Mouse (Mus musculus) liver, embryonic 16.5 days (tissue): ENCODE measurements around the gene Fam102b. TPM values are rescaled to one million over a fixed set of nuclear protein-coding genes. Genes with fewer than 3 reads are reported as not detected.
A peak's percentile ranks its signal among the peaks of the same experiment; 100 is the strongest.

ENCODE experiments used
- ATAC-seq: fragments of 200-750 bp; cut with Nextera tagmentation; 2 replicates; pipeline ENCODE4 v1.8.0; 2017; ENCODE audit warnings: low read depth, mild to moderate bottlenecking, moderate number of reproducible peaks, moderate library complexity
- H3K27ac ChIP-seq: fragments of 300-500 bp; sonication (generic); 2 replicates; pipeline ENCODE4 v1.5.1; 2014; ENCODE audit warnings: mild to moderate bottlenecking, low read length
- H3K27me3 ChIP-seq: fragments of 300-500 bp; sonication (generic); 2 replicates; pipeline ENCODE4 v1.6.1; 2014; ENCODE audit warnings: low read depth, low read length, mixed read lengths; ENCODE audit not compliant: control insufficient read depth, insufficient read depth
- H3K36me3 ChIP-seq: fragments of 300-500 bp; sonication (generic); 2 replicates; pipeline ENCODE4 v1.6.1; 2014; ENCODE audit warnings: mild to moderate bottlenecking; ENCODE audit not compliant: control insufficient read depth, insufficient read depth
- H3K4me1 ChIP-seq: fragments of 300-500 bp; sonication (generic); 2 replicates; pipeline ENCODE4 v1.6.1; 2014; ENCODE audit warnings: low read depth, low read length, mixed read lengths; ENCODE audit not compliant: control insufficient read depth
- H3K4me2 ChIP-seq: fragments of 300-500 bp; sonication (generic); 2 replicates; pipeline ENCODE4 v1.6.1; 2014; ENCODE audit warnings: low read depth, low read length, mixed read lengths
- H3K4me3 ChIP-seq: fragments of 300-500 bp; sonication (generic); 2 replicates; pipeline ENCODE4 v1.5.1; 2014; ENCODE audit warnings: low read depth, mild to moderate bottlenecking, low read length
- H3K9ac ChIP-seq: fragments of 300-500 bp; sonication (generic); 2 replicates; pipeline ENCODE4 v1.6.1; 2014; ENCODE audit warnings: low read depth, low read length
- H3K9me3 ChIP-seq: fragments of 300-500 bp; sonication (generic); replicated peaks from 2 replicates; pipeline ENCODE4 v1.6.1; 2016; ENCODE audit warnings: low read length; ENCODE audit not compliant: control insufficient read depth
- WGBS: fragments of 180-500 bp; shearing (Covaris S2); extraction: QIAGEN DNeasy Blood & Tissue Kit; methylation state at CpG from one replicate; pipeline ENCODE4 v1.1.7; 2014; ENCODE audit not compliant: insufficient replicate concordance; 5-methylcytosine and 5-hydroxymethylcytosine counted together
- polyA plus RNA-seq: library from polyadenylated mRNA; unstranded; fragments of >200 nt; fragmentation: Nextera tagmentation; extraction: Ambion mirVana; gene quantifications from 2 replicates; pipeline ENCODE4 v1.2.1, GENCODE M21; 2015

Fam102b gene
- polyA plus RNA-seq, 1 experiment from 2014 or later, result 0.92 TPM

DNA sequence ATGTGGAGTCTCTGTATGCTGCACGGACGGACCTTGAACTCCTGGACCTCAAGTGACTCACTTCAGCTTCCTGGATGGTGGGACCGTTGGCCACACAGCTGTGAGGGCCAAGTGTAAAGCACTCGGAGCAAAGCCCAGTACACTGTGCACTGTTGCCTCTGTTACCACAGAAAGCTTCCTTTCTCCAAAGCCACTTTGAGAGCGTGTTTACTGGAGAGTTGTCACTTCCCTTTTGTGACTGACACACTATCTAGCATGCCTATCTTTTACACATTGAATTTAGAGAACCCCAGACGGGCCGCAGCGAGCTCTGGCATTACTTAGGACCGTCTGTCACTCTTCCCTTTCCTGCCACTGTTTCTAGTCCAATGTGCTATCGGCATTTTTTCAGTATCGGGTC lies 30.1 kb downstream of the Fam102b start:
- no peak overlapping the region for H3K27ac ChIP-seq
- H3K27me3 ChIP-seq, result no peaks in the 10 kb centered on the region
- H3K4me2 ChIP-seq, result peak overlapping the region; percentile 47
- 16% methylated on average over 11 of the region's 11 CpGs for WGBS
- no peaks in the 10 kb centered on the region for H3K36me3 ChIP-seq
- H3K4me1 ChIP-seq, result peaks cover 4% of the 10 kb centered on the region
- peak; percentile 66 for ATAC-seq
- H3K4me3 ChIP-seq, result peak overlapping the region; percentile 25
- H3K9me3 ChIP-seq, result no peaks in the 10 kb centered on the region
- H3K9ac ChIP-seq, result no peak overlapping the region

DNA sequence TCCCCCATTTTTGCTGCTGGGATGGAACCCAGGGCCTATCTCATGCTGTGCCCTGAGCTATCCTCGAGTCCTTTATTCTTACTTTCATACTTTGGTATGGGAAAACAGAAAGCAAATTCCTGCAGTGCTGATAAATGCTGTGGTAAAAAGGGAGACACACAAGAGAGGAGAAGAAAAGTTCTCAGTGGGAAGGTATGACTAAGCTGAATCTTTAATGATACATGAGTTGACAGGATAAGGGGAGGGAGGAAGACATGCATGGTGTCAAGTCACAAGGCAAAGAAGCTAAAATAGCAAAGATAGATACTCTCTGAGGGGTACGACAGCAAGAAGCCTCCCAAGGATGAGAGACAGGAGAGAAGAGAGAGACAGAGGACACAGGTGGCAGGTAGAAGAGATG lies 32.0 kb downstream of the Fam102b start:
- Histone ChIP-seq H3K36me3 (no peaks in the 10 kb centered on the region), H3K27me3 (no peaks in the 10 kb centered on the region), H3K4me3 (no peak overlapping the region), H3K9me3 (no peaks in the 10 kb centered on the region), H3K4me1 (peaks cover 4% of the 10 kb centered on the region), H3K9ac (no peak overlapping the region), H3K27ac (no peak overlapping the region), H3K4me2 (no peak overlapping the region)
- no peak for ATAC-seq
- WGBS, result 24% methylated on average over 2 of the region's 2 CpGs

DNA sequence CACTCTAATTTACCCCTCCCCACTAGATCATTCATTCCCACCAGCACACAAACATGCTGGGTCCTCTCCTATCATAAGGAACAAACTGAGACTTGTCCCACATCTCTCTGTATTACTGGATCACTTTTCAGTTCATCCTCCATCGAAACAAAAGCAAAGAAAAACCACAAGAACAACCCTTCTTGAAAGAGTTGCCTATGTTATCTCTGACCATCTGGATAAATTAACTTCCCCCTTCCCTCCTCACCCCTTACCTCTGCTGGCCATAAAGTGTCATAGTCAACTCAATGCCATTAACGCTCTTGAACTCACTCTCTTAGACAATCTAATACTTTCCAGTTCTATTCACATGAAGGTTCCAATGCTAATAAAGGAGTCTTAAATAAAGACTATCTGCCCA lies 32.9 kb downstream of the Fam102b start:
- no peak overlapping the region for H3K27ac ChIP-seq
- no peak overlapping the region for H3K4me2 ChIP-seq

DNA sequence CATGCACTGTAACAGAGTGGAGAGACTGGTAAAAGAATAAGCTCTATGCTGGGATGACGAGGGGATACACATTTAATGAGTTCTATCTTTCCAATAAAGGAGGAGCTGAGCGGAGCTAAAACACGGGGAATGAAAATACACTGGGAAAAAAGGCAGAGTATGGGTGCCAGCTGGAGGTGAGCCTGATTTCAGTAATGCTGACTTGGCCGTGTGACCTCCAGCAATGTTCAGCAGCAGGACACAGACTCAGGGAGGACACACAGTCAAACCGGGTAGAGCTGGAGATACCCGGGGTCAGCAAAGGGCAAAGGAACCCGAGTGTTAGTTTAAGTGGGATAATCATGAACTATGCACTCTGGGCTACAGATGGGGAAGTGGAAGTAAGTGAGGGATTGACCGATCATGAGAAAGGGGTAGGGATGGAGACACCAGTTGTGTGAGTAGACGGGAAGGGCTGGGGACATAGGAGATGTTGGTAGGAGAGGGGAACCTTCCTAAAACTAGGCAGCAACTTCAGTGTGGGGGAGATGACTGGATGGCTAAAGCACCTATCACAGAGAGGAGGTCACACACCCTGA lies 37.3 kb downstream of the Fam102b start:
- no peaks in the 10 kb centered on the region; the same call in 1 of the 2 replicates for H3K4me1 ChIP-seq
- no peak overlapping the region for H3K4me2 ChIP-seq
- H3K27me3 ChIP-seq, result no peaks in the 10 kb centered on the region
- no peak for ATAC-seq
- no peak overlapping the region for H3K4me3 ChIP-seq
- no peak overlapping the region for H3K27ac ChIP-seq
- H3K36me3 ChIP-seq, result no peaks in the 10 kb centered on the region
- no peak overlapping the region for H3K9ac ChIP-seq
- no peaks in the 10 kb centered on the region for H3K9me3 ChIP-seq
- 56% methylated on average over 9 of the region's 9 CpGs for whole genome bisulfite sequencing

More for the DNA sequence above, 32.9 kb downstream of the Fam102b start:
- no peak for ATAC-seq
- no peak overlapping the region for H3K4me3 ChIP-seq
- H3K4me1 ChIP-seq, result peaks cover 4% of the 10 kb centered on the region
- WGBS, result 21% methylated on average over 2 of the region's 2 CpGs
- H3K36me3 ChIP-seq, result no peaks in the 10 kb centered on the region
- H3K9me3 ChIP-seq, result no peaks in the 10 kb centered on the region
- H3K27me3 ChIP-seq, result no peaks in the 10 kb centered on the region
- no peak overlapping the region for H3K9ac ChIP-seq

DNA sequence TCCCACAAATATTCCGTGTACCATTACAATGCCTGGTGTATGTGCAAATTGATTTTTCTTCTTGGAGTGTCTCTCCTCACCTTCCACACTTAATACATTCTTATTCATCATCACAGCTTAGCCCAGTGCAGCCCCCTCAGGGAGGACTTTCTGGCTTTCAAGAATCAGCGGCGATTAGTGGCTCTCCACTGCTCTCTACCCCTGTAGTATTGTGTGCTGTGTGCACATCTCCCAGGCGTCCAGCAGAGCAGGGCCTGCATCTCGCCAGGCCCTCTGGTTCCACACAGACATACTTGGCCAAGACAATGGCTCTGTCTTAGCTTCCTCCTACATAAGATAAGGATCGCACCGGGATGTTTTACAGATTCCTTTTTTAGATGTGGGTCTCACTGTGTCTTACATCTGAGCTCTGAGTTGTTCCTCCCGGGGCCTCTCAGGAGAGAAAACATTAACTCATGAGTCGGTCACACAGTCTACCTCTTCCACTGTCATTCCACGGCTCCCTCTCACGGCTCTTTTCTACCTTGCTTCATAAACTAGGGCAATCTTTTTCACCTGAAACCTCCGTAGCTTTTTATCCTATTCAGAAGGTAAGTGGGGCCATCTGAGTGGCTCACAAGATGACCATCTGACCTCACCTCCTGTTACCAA lies 40.3 kb downstream of the Fam102b start:
- Histone ChIP-seq H3K9ac (no peak overlapping the region), H3K4me2 (no peak overlapping the region), H3K36me3 (no peaks in the 10 kb centered on the region), H3K27ac (no peak overlapping the region), H3K4me1 (peaks cover 9% of the 10 kb centered on the region), H3K27me3 (no peaks in the 10 kb centered on the region), H3K9me3 (no peaks in the 10 kb centered on the region), H3K4me3 (no peak overlapping the region)
- WGBS, result 57% methylated on average over 12 of the region's 12 CpGs
- ATAC-seq, result no peak

DNA sequence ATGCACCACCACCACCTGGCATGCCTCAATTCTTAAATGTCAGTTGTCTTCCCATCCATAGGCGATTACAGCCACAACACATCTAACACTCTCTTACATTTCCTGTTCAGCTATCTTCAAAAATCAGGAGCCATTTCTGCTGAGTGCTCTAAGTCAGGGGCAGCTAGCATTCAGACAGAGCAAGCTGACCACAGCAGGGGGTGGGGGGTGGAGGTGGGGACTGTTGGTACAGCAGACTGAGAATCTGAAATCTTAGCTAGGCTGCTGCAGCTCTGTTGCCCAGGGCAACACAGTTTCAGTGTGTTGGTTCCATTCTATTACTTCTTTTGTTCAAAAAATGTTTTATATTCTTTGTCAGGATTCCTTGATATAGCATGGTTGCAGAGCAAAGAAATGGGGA lies 40.9 kb downstream of the Fam102b start:
- Histone ChIP-seq H3K36me3 (no peaks in the 10 kb centered on the region), H3K27me3 (no peaks in the 10 kb centered on the region), H3K4me3 (no peak overlapping the region), H3K9ac (no peak overlapping the region), H3K4me2 (no peak overlapping the region), H3K9me3 (no peaks in the 10 kb centered on the region), H3K4me1 (peaks cover 9% of the 10 kb centered on the region), H3K27ac (no peak overlapping the region)
- 33% methylated on average over 1 of the region's 1 CpGs for WGBS
- no peak for ATAC-seq

DNA sequence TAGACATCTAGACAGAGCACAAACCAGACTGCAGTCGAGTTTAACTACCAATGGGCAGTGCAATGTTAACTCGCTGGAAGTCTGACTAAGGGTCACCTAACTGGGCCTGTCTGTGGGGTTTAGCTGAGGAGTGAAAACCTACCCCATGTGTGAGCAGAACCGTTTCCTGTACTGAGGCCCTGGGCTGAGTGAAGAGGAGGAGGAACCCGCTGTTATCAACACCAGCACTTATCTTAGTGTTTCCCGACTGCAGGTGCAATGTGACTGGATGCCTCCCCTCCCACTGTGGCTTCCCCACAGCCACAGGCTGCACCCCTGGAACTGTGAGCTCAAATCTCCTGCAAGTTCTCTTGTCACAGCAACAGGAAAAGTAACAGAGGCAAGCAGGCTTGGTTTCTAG lies 43.4 kb downstream of the Fam102b start:
- no peaks in the 10 kb centered on the region for H3K9me3 ChIP-seq
- H3K27ac ChIP-seq, result no peak overlapping the region
- no peaks in the 10 kb centered on the region for H3K36me3 ChIP-seq
- WGBS, result 8% methylated on average over 5 of the region's 5 CpGs
- H3K9ac ChIP-seq, result no peak overlapping the region
- H3K4me2 ChIP-seq, result no peak overlapping the region
- no peaks in the 10 kb centered on the region for H3K27me3 ChIP-seq
- peaks cover 9% of the 10 kb centered on the region for H3K4me1 ChIP-seq
- no peak overlapping the region for H3K4me3 ChIP-seq
- peak; percentile 75 for ATAC-seq

DNA sequence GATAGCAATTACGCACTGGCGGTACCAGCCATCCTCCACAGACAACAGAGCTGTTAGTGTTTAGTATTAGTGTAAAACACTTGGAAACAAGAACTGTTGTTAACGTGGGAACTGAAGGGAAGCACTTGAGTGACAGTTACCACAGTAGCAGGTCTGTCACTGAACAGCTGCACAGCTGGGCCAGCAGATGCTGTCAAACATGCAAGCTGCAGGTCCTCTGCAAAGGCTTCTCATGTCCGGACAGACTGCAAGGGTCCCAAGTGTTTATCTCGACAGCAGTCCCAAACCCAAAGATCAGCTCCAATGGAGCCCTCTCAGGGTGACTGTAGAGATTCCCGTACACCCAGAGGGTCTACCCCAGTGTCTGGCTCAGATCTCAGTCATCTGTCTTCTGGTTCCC lies 45.5 kb downstream of the Fam102b start:
- ATAC-seq, result no peak
- Histone ChIP-seq H3K4me1 (peaks cover 9% of the 10 kb centered on the region), H3K27ac (no peak overlapping the region), H3K9me3 (no peaks in the 10 kb centered on the region), H3K4me2 (no peak overlapping the region), H3K36me3 (no peaks in the 10 kb centered on the region), H3K9ac (no peak overlapping the region), H3K27me3 (no peaks in the 10 kb centered on the region), H3K4me3 (no peak overlapping the region)
- WGBS, result 40% methylated on average over 6 of the region's 6 CpGs

DNA sequence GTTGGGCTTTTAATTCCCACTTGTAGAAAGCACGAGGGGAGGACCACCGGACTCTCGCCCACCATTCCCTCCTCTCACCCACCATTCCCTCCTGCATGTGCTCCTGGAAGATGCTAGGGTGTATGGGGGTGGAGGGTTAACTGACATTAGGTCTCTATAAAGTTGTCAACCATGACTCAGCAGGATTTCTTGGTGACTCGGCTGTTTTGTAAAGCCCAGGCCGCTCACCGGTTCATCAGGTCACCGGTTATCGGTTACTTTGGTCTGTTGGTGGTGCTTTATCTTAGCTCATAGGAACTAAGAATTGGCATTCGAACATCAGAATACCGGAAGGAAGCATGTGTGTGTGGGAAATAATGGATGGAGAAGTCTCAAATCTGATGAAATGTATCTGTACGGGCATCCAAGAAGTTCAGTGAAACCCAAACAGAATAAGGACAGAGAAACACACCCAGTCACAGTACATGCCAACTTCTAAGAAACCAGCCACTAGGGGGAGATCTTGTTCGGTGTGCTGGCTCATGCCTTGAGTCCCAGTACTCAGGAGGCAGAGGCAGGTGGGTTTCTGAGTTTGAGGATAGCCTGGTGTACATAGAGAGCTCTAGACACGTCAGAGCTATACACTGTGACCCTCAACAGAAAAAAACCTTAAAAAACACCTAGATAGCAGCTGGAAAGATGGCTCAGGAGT lies 49.9 kb downstream of the Fam102b start:
- H3K4me1 ChIP-seq, result no peaks in the 10 kb centered on the region
- H3K9ac ChIP-seq, result no peak overlapping the region
- no peak overlapping the region for H3K27ac ChIP-seq
- no peaks in the 10 kb centered on the region for H3K9me3 ChIP-seq
- H3K4me3 ChIP-seq, result no peak overlapping the region
- no peaks in the 10 kb centered on the region for H3K36me3 ChIP-seq
- no peak for ATAC-seq
- no peak overlapping the region for H3K4me2 ChIP-seq
- H3K27me3 ChIP-seq, result no peaks in the 10 kb centered on the region
- 77% methylated on average over 13 of the region's 13 CpGs for WGBS
